Mouse (Mus musculus) bone marrow, adult 2 months (tissue): Measurements from ENCODE around the gene Pltp. TPM values are rescaled to one million over a fixed set of nuclear protein-coding genes. Genes with fewer than 3 reads are reported as not detected.
A peak's percentile ranks its signal among the peaks of the same experiment; 100 is the strongest.
"Not testable (repeated sequence)": the region's sequence is repeated elsewhere in the genome, so short reads cannot be mapped to it uniquely, and the experiment has no call there.

Experiments
- H3K27ac ChIP-seq: fragments of 200-500 bp; 2 replicates; pipeline ENCODE4 v1.5.1; 2012; ENCODE audit warnings: low read depth, mild to moderate bottlenecking, control low read depth, inconsistent platforms, low read length; ENCODE audit not compliant: control insufficient read depth, poor library complexity, insufficient read depth
- H3K4me1 ChIP-seq: fragments of 200-500 bp; 2 replicates; pipeline ENCODE4 v1.6.1; 2011; ENCODE audit warnings: low read length; ENCODE audit not compliant: control insufficient read depth, insufficient read depth
- H3K4me3 ChIP-seq: fragments of 200-500 bp; replicated peaks from 2 replicates; pipeline ENCODE3; 2011; ENCODE audit warnings: mild to moderate bottlenecking, low read depth, low read length, control low read depth; ENCODE audit not compliant: control insufficient read depth
- CTCF ChIP-seq: fragments of 200-500 bp; IDR thresholded peaks from 2 replicates; pipeline ENCODE4 v1.5.1; 2011; ENCODE audit warnings: low read length, control low read depth; ENCODE audit not compliant: control insufficient read depth, insufficient read depth
- POLR2A ChIP-seq: fragments of 200-500 bp; IDR thresholded peaks from 2 replicates; pipeline ENCODE4 v1.6.1; 2011; ENCODE audit warnings: low read depth, mild to moderate bottlenecking, control low read depth, low read length, borderline replicate concordance; ENCODE audit not compliant: control insufficient read depth
- WGBS: fragments of 180-500 bp; shearing (Covaris S2); methylation state at CpG from one replicate; pipeline ENCODE4 v1.1.7; 2018; 5-methylcytosine and 5-hydroxymethylcytosine counted together
- polyA plus RNA-seq: library from polyadenylated mRNA; stranded (reverse); fragments of >200 nt; gene quantifications from 2 replicates; pipeline ENCODE4 v1.2.4, GENCODE M21; 2011; ENCODE audit warnings: low replicate concordance; ENCODE audit not compliant: missing spikeins, insufficient read depth, insufficient read length

The Pltp gene
- polyA plus RNA-seq, 1 experiment: 6.5 TPM

DNA sequence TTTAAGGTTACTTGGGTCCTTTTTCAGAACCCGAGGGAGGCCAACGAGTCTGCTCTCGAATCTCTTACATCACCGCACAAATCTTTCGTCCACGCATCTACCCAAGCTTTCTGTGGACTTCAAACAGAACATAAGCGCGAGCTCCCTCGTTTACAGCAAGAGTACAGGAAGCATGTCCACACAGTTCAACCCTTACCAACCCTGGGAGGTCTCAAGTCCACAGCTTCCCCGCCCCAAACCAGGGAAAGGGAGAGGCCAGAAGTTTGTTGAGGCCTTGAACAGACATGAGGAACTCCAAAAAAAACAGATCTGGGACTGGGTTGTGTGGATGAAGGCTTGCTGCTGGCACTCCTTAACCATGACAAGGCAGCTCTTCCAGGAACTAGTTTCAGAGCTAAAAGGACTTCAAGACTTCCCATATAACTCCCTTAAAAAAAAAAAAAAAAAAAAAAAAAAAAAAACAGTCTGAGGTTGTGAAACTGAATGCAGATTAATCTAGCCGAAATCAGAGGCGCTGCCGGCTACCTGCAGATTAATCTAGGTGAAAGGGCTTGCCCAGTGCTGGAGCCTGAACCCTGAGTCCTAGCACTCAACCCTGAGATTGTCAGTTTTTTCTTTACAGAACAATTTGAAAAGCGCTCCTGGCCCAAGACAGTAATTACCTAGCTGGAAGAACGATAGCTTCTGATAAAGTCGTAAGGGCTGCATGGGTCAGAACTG lies 54.1 kb downstream of the Pltp start:
- TF ChIP-seq CTCF: no peak
- no peak for TF ChIP-seq POLR2A
- Histone ChIP-seq H3K27ac (no peak overlapping the region), H3K4me1 (peaks cover 3% of the 10 kb centered on the region; the same call in 1 of the 2 replicates), H3K4me3 (peak overlapping the region; percentile 53)
- 63% methylated on average over 16 of the region's 16 CpGs for WGBS

DNA sequence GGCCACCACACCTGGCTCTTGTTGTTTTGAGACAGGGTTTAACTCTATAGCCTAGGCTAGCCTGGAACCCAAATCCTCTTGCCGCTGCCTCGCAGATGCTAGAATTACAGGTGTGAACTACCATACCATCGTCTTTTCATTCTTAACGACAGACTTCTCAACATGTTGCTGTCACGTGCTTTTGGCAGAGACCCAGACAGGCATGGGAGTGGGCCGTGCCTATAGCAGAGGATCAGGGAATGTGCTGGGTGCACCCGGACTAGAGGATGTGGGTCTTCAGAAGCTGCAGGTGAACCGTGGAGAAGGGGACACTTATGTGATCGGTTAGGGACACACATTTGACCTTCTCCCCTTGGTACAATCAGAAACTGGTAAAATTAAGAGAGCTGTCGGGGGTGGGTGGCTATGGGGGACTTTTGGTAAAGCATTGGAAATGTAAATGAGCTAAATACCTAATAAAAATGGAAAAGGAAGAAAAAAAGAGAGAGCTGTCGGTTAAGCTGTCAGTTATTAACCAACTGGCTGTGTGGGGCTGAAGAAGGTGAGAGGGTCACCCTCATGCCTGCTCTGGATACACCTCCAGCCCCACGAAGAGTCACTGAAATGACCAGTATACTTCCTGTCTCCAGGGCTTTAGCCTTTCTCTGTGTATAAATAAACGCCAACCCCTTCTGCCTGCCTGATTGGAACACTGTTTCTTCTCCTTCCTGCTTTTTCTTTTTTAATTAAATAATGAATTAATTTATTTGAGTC lies 57.1 kb downstream of the Pltp start:
- no peak overlapping the region for H3K27ac ChIP-seq
- peaks cover 3% of the 10 kb centered on the region; the same call in 1 of the 2 replicates for H3K4me1 ChIP-seq
- TF ChIP-seq CTCF (no peak), POLR2A (no peak)
- 90% methylated on average over 13 of the region's 13 CpGs for WGBS
- H3K4me3 ChIP-seq: no peak overlapping the region

DNA sequence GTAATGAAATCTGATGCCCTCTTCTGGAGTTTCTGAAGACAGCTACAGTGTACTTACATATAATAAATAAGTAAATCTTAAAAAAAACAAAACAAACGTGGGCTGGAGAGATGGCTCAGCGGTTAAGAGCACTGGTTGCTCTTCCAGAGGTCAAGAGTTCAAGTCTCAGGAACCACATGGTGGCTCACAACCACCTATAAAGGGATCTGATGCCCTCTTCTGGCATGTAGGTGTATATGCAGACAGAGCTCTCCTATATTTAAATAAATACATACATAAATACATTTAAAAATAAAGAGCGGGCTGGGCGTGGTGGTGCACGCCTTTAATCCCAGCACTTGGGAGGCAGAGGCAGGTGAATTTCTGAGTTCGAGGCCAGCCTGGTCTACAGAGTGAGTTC lies 59.0 kb downstream of the Pltp start:
- WGBS: 83% methylated on average over 6 of the region's 6 CpGs
- not testable (repeated sequence) for H3K27ac ChIP-seq, H3K4me1 ChIP-seq, H3K4me3 ChIP-seq

DNA sequence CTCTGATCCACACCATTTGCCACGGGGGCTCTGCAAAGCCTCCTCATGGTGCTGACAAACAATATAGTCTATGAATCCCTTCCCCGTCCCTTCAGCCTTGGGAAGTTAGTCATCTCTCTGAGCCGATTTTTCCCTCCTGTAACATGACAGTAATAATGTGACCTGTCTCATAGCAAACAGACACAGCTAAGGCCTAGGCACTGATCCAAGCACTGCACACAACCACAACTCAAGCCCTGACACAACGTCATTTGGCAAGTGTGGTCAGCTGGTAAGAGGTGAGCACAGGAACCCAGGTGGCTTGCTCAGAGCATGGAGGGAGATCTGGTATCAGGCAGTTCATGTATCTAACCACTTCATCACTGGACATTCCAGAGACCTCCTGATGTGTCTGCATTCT lies 61.6 kb downstream of the Pltp start:
- WGBS: 83% methylated on average over 4 of the region's 4 CpGs
- TF ChIP-seq CTCF (no peak), POLR2A (no peak)

DNA sequence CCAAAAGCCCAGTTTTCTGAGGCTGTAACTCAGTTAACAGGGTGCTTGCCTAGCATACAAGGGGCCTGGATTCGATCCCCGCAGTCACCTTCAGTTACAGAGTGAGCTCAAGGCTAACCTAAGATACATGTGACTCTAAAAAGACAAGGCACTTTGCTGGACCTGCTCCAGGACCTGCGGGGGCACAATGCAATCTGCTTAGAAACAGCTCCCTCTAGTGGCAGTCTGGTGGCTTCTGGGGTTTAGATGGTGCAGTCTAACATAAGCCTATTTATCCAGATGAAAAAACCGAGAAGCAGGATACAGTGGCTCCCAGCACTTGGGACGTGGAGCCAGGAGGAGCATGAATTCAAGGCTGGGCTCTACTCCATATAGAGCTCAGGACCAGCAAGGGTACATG lies 63.2 kb downstream of the Pltp start:
- 27% methylated on average over 5 of the region's 5 CpGs for WGBS
- TF ChIP-seq CTCF (peak; percentile 90), POLR2A (no peak)

More for the DNA sequence above, 61.6 kb downstream of the Pltp start:
- no peak overlapping the region for H3K27ac ChIP-seq
- no peaks in the 10 kb centered on the region for H3K4me1 ChIP-seq
- no peak overlapping the region for H3K4me3 ChIP-seq

DNA sequence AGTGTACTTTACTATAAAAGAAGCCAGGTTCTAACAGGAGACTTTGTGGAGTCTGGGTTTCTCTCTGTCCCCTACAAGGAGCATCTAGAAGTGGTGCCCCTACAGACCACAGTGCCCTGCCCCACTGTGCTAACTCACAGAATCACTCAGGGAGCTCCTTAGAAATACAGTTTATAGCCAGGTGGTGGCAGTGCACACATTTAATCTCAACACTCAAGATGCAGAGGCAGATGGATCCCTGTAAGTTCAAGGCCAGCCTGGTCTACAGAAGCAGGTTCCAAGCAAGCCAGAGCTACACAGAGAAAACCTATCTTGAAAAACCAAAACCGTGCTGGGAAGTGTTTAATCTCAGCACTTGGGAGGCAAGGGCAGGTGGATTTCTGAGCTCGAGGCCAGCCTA lies 63.7 kb downstream of the Pltp start:
- 80% methylated on average over 2 of the region's 2 CpGs for WGBS
- H3K27ac ChIP-seq: no peak overlapping the region
- H3K4me1 ChIP-seq: no peaks in the 10 kb centered on the region
- no peak overlapping the region for H3K4me3 ChIP-seq
- TF ChIP-seq POLR2A (no peak), CTCF (no peak)

More for the DNA sequence above, 63.2 kb downstream of the Pltp start:
- Histone ChIP-seq H3K4me1 (no peaks in the 10 kb centered on the region), H3K4me3 (no peak overlapping the region), H3K27ac (no peak overlapping the region)

DNA sequence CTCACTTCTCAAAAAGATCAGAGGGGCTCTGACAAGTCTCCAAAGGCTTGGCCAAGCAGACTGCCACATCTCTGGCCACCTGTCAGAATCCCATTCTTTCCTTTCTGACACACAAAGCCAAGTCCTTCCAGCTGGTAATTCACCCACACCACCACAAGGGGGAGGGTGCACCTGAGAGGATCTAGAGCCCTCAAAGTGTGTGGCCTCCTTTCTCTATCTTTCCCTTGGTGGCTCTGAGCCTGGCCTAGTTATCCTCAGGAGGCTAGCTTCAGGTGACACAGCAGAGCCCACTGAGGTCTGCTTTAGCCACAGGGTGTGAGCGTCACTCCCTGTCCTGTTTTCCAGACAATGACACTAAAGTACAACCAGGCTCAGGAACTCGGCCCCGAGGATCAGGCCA lies 64.3 kb downstream of the Pltp start:
- 94% methylated on average over 3 of the region's 3 CpGs for WGBS
- H3K4me1 ChIP-seq: peaks cover 1% of the 10 kb centered on the region; the same call in 1 of the 2 replicates
- TF ChIP-seq POLR2A (no peak), CTCF (peak; percentile 74)
- H3K27ac ChIP-seq: no peak overlapping the region
- no peak overlapping the region for H3K4me3 ChIP-seq

DNA sequence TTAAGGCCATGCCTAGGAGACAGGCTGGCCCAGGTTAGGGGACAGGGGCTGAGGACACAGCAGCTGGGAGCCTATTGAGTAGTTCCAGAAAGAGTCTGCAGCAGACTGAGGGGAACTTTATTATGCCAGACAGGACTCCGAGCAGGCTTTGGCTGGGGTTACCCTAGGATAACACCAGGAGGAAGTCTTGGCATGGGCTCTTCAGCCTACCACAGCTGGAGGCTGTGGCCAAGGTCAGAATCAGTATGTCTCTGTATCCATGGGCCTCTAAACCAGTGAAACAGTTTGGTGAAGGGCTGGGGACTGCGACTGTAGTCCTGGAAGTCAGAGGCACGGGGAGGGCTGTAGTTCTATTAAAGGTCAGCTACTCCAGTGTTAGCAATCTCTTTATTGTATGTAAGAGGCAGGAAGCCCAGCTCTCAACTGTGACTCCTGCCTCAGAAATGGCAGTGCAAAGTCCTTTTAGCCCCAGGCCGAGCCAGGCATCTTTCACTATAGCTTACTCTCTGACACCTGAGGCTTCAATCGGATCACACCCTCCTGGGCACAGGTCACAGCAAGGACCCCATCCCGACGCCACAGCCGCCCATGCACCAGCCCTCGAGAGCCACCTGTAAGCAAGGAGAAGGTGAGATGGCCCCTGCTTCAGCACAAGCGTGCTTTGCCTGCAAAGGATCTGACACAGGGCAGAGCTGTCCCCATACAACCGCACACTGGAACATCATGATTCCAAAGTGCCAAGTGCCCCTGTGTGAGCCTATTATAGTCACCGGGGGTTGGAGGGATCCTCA lies 64.9 kb downstream of the Pltp start:
- peaks cover 1% of the 10 kb centered on the region; the same call in 1 of the 2 replicates for H3K4me1 ChIP-seq
- no peak overlapping the region for H3K27ac ChIP-seq
- no peak overlapping the region for H3K4me3 ChIP-seq
- WGBS: 93% methylated on average over 12 of the region's 12 CpGs
- TF ChIP-seq CTCF (no peak), POLR2A (no peak)
